Mouse (Mus musculus): ENCODE measurements around the gene Atraid.

DNA sequence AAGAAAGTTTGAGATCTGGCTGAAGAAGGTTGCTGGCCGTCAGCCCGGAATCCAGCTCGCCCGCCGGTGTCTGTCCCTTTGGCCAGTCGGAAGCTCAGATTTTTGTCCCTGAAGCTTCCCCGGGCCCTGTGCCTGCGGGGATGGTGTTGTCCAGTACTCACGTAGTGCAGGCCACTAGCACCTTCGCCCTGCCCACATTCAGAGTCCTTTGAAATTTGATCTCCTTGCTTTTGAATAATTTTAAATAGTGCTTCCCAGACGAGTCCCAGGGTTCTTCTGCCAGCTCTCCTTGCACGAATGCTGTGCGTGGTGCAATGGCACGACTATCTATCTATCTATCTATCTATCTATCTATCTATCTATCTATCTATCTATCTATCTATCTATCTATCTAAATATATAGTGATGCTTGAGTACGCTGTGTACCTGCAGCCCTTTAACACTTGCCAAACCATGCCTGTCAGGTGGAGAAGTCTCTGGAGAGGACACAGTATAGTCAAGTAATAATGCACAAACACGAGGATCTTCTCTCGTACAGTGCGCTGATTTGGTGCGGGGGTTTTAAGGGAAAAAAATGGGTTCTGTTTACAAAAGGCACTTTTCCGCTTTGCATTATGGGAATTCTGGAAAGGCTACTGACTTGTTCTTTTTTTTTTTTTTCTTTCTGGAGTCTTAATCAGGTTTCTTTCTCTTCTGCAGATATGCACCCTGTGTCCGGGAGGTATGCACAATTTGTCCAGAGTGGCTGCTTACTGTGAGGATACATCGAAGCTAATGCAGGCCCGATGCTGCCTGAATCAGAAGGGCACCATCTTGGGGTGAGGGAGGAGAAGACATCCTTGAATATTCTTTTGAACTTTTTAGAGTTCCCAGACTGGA is 890 bp downstream of the Atraid start, which contains the start of gene Slc5a6:
- TF ChIP-seq NRF1 (IDR thresholded peaks at IDR 0.05; ENCODE audit: low read depth, low read length) (no peak), SIN3A (IDR thresholded peaks at IDR 0.05; ENCODE audit: low read length) (peak; percentile 26; the same call in 1 of the 2 replicates), CTCF (conservative IDR thresholded peaks at IDR 0.05 in 1 of 2, IDR thresholded peaks at IDR 0.05 in 1 of 2; ENCODE audit: low read depth in 2 of 2, low read length in 2 of 2) (peak; percentile 26 to 67; a peak in 2 of 4 replicates), ZNF384 (IDR thresholded peaks at IDR 0.05; ENCODE audit: low read depth, low read length) (peak; percentile 80), USF1 (IDR thresholded peaks at IDR 0.05; ENCODE audit: low read depth, low read length) (no peak), EP300 (IDR thresholded peaks at IDR 0.05; ENCODE audit: low read length) (no peak)
